Mouse (Mus musculus) small intestine, adult 2 months (tissue): ENCODE measurements around the gene Gstm7.

Experiments
- CTCF ChIP-seq: fragments of 200-500 bp; IDR thresholded peaks from 2 replicates; pipeline ENCODE4 v1.5.1; 2012; ENCODE audit warnings: low read depth, mild to moderate bottlenecking, control low read depth, inconsistent platforms, low read length, moderate library complexity, mixed read lengths; ENCODE audit not compliant: insufficient replicate concordance, insufficient read length; ENCODE audit errors: extremely low read depth
- POLR2A ChIP-seq: fragments of 200-500 bp; IDR thresholded peaks from 2 replicates; pipeline ENCODE4 v1.6.1; 2012; ENCODE audit warnings: low read depth, mild to moderate bottlenecking, control low read depth, inconsistent platforms, low read length, moderate library complexity

- TF ChIP-seq POLR2A (no peak), CTCF (no peak)
Observed at GRCm38 (mm10) chr3:107965592-107965991, 34.0 kb upstream of the Gstm7 start.
